Mouse (Mus musculus): ENCODE measurements at regions not wholly inside any gene's neighbourhood (a gene's known extent, or its start where the extent isn't known, plus 50 kb on each side); places are given as distances from the start of the nearest gene placed in this dataset.

- no peak for TF ChIP-seq CTCF (IDR thresholded peaks at IDR 0.05; ENCODE audit: low read depth)
- no peak for TF ChIP-seq EP300 (IDR thresholded peaks at IDR 0.05; ENCODE audit: low read depth)
Observed at GRCm38 (mm10) chr19:16059026-16059425, 73.6 kb upstream of the Gnaq start.
